Mouse (Mus musculus): ENCODE measurements around the gene Cpne6.

Gene Cpne6

DNA sequence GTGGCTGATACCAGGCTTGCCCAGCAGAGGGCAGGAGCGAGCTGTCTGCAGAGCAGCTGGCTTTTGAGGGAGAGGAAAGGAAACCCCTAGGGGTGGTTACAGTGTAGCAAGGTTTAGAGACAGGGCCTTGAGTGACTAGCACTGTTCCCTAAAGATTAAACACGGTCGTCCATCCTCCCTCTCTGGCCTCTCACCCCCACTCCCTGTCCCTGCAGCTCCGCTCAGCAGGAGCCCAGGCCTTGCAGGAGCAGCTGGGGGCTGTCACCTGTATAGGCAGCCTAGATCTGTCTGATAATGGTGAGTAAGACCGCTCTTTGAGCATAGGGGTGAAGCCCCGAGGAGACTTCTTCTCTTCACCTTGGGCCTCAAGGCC, 12.8 kb upstream of the Cpne6 start:
- peak; percentile 86 for DNase-seq (ENCODE audit: low spot score)

DNA sequence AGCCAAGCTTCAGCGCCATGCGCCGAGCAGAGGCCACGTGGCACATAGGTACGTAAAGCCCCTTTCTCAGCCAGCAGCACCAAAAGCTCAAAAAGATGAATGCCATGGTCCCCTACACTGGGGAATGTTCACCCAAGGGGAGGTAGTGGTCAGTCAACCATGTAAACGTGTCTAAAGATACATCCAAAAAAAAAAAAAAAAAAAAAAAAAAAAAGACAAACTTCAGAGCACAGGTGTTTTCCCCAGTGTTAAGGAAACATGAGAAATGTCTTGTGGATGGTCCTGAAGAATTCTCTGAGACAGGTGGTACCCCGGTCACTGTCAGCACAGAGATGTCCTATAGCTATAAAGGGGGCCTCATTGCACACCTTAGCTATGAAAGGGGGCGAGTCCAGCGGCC, 4.6 kb upstream of the Cpne6 start:
- DNase-seq (ENCODE audit: low spot score): no peak

DNA sequence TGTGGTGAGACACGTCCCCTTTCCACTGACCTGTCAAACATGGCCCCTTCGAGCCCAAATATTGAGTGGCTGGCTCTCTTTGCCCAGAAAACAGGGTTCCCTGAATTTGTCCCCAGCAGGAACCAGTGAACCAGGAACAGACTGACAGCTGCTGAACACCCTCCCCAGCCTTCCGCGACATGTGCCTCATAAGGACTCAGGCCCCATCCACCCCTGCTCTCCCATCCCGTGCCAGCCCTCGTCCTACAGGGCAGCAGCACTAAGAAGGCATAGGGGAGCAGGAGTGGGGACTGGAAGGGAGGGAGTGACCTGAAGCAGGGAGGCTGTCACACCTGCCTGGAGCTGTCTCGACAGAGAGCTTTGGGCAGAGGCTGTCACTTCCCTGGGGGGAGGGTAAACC, 2.4 kb upstream of the Cpne6 start:
- DNase-seq (ENCODE audit: low spot score): no peak

DNA sequence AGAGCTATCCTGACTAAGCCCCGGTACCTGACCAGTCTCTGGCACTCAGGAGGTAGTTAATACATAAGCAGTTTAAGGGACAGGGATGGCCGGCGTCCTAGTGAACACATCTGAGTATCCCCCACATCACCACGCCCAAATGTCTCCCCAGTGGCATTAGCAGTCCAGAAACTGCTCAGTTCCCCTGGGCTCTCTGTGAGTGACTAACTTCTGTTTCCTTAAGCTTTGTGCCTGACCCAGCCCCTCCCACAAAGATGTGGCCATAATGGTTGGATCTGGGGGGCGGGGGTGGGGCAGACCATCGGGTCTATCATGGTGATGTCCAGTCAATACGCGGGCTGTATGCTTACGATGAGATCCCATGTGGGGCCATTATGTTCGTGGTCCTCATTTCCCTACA, 705 bp upstream of the Cpne6 start:
- no peak for DNase-seq (ENCODE audit: low spot score)

DNA sequence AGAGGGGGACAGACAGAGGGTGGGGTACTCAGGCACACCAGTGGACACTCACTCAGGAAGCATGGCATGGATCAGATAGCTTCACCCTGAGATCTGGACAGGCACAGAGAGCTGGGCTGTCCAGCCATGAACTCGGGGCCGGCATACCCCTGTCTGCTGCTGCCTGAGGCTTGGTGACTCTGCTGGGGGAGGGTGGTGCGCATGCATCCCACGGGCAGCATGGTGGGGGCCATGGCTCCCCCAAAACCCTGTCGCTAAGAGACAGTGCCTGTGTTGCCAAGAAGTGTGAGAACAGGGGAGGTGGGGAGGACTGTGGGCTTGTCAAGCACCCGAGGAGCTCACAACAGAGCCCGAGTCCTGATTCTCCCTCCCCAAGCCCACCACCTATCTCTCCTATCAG, 792 bp downstream of the Cpne6 start:
- no peak for DNase-seq (ENCODE audit: low spot score)

DNA sequence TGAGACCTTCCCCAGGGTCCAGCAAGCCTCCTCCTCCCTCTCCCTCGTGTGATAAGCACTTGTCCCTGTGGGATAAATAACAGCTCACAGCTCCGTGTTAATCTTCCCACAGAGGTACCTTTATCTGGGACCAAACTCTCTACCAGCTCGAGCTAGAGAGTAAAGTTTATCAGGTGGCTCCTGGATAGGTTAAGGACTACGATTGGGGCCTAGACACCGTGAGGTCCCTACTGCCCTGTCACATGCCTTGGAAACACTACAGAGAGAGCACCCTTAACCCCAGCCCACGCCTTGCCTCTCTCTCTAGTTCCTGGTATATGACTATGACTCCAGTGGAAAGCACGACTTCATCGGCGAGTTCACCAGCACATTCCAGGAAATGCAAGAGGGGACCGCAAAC, 3.7 kb downstream of the Cpne6 start:
- no peak for DNase-seq (ENCODE audit: low spot score)

DNA sequence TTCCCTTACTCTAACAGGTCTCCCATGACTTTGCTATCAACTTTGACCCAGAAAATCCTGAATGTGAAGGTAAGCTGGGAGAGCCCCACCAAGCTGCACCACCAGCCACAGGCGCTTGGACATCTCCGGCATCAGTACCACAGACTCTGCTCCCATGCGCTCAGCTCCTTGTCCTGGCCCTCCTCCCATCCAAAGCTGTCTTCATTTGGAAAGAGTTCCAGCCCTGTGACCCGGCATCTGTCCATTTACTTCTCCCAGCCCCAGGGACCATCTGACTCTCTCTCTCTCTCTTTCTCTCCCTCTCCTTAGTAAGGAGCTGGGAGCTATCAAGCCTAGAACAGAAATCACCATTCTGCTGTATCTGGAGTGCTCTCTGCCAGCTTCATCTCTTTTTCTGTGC, 5.6 kb downstream of the Cpne6 start:
- DNase-seq (ENCODE audit: low spot score): no peak

DNA sequence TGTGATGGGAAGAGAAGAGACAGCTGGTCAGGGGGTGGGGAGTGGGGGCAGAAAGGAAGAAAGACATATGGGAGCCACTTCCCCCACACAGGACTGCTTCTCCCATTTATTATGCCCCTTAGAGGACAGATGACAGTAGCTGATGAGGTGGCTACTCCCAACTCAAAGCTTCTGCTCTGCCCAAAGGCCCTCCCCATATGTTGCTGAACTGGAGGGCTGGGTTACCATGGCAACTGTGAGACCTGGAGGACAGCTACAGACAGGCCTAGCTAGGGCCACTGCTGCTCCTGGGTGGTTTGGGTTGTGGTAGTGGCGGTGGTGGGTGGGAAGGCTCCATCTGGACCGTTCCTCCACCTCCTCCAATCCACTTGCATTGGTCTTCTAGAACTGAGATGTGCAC, 8.7 kb downstream of the Cpne6 start:
- DNase-seq (ENCODE audit: low spot score): no peak

DNA sequence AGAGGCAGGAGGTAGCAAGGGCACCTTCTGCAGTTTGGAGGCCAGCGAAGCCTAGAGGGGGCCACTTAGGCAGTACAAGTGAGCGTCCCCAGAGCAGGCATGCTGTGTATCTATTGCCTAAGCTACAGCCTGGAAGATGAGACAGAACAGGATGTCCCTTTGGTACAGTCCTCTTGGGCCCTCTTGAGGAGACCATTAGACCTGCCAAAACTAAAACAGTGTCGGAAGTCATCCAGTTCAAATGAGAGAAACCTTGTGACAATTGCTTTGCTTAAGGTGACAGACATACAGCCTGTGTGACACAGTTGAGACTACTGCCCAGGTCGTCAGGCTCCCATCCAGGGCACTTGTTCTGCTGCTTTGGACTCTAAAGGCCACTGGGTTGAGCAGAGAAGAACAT, 9.4 kb downstream of the Cpne6 start:
- no peak for DNase-seq (ENCODE audit: low spot score)

DNA sequence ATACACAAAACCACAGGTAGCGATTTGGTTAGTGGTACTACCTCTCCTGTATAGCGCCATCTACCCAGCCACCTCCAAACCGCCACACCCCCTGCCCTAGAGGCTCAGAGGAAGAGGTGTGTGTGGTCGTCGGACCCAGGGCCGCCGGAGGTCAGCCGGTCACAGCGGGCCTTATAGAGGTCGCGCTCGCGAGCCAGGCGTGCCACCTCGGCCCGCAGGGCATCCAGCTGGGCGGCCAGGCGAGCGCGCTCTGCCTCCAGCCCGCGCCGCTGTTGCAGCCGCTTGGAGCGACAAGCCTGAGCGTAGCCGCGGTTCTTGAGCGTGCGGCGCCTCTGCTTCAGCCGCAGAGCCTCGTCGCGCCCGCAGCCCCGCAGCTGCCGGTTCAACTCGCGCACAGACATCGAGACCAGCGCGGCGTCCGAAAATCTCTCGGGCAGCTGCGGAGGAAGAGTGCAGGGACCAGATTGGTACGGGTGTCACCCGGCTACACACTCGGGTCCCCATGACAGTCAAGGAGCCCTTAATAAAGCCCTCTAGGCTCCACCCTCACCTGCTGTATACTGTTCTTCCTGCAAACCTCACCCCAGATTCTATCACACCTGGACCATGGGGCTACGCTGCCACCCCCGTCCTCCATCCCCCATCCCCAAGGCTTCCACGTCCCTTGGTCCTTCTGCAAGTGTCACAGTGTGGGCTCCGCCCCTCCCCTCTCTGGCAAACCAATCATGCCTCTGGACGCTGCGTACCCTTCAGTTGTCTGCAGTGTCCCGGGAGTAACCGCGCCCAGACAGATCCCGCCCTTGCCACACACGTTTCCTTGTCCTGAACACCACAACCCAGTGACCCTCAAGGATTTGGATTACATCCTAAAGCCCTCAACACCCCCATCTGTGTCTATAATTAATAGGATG, 10.5 kb downstream of the Cpne6 start:
- DNase-seq (ENCODE audit: low spot score): no peak

DNA sequence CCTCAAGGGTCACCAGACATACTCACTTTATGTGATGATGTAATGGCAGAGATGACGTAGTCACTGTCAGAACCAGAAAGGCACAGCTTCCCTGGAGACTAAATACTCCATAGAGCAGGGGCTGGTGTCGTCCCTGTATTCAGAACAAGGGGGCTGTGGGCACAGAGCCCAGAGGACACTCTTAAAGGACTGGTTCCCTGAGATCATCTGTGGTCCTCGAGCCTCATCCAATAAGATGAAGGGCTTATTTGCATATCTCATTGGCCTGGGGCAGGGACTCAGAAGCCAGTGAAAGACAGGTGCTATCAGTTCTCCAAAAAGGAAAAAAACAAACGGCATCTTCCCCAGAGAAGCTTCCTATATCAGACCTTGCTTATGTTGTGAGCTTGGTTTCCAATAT, 13.8 kb downstream of the Cpne6 start:
- DNase-seq (ENCODE audit: low spot score): no peak

DNA sequence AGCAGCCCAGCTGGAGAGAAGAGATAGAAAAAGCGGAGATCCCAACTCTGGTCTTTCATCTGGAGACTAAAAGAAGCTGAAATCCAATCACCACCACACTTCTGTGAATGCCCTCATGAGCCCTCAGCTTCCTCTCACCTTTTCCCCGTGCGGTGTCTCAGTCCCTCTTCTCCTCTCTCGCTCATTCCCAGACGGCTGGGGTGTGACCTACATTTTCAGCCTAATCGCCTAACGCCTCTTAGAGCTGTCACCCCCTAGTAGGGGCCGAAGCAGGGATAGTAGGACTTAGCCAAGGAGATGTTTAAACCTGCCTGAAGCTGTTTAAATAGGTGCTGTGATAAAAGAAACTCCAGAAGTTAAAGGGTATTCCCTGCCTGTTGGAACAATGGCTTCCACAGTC, 14.5 kb downstream of the Cpne6 start, which contains the start of gene Nrl:
Nrl (minus strand) TSS at position 197 of the 400 bp plus-strand sequence.
- DNase-seq (ENCODE audit: low spot score): no peak

DNA sequence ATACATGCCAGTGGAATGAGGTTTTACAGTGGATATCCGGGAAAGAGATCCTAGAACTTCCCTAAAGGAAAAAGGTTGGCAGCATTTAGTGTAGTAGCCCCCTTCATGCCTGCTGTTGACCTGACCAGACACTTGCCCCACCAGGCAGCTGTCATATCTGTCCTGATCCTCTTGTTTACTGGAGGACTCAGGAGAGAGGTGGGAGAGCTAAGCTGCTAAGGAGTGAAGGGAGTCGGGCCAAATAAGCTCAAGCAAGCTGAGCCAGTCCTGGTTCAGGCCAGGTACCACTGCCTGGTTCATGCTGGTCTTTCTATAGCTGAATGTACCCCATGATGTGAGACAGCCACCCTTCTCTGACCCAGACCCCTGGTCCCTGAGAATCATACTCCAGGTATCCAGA, 16.4 kb downstream of the Cpne6 start:
- DNase-seq (ENCODE audit: low spot score): no peak

DNA sequence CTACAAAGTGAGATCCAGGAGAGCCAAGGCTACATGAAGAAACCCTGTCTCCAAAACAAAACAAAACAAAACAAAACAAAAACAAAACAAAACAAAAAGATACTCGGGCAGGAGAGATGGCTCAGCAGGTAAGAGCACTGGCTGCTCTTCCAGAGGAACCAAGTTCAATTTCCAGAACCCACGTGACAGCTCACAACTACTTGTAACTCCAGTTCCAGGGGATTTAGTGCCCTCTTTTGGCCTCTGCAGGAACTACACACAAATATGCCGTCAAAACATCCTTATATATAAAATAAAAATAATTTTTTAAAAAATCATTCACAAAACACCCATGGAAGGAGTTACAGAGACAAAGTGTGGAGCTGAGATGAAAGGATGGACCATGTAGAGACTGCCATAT, 17.7 kb downstream of the Cpne6 start:
- no peak for DNase-seq (ENCODE audit: low spot score)

DNA sequence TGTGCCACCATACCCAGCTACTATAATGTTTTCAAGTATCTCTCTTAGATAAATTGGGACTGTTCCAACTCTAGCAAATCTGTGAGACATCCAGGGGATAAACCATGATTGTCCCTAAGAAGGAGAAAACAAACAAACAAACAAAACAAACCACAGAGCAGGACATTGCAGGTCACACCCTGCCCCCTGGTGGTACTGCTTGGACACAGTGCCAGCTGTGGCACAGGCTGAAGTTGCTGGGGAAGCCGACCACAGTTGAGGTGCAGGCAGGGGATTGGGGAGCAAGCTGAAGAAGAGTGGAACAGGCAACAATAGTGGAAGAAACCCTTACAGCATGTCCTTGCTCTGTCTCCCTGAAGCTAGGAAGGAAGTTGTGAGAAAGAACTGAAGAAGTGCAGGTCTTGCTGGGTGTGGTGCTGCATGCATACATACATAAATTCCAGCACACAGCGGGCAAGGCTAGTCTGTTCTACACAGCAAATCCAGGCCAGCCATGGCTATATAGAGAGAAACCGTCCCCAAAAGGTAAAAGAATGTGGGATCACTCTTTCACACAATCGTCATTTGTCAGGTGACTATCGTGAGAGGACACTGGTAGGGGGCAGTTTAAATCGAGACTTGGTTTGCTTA, 26.0 kb downstream of the Cpne6 start:
- DNase-seq (ENCODE audit: low spot score): no peak

DNA sequence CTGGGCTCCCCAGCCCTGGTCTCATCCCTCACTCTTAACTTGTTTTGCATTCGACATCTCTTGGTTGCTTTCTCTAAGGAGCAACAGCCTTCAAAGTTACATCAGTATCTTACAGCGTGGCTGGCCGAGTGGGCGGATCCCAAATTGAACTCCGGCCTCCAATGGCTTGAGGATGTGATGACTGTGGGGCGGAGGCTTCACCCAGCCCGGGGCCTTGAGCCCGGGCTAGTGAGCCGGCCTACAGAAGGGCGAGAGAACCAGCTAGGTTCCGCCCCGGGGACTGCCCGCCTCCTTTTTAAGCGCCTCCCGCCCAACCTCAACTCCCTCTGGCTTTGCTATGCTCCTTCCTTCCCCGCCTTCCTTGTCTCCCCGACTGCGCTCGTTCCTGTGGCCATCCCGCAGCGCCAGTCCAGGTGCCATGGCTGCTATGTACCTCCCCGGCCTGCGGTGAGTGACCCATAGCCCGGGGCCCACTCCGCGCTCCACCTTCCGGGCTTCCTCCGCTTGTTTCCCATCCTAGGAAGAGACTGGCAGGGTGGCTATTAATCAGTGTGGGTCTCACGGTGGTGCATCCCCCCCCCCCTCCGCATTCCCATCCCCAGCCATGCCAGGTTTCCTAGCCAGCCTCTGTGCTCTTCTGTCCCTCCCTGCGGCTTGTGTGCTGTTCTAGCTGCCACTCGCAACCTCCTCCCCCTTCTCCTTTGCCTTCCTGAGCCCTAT, 30.0 kb downstream of the Cpne6 start, which contains the start of gene Pck2:
Pck2 (plus strand) TSS at position 200 of the 720 bp plus-strand sequence.
- peak; percentile 59 for DNase-seq (ENCODE audit: low spot score)

DNA sequence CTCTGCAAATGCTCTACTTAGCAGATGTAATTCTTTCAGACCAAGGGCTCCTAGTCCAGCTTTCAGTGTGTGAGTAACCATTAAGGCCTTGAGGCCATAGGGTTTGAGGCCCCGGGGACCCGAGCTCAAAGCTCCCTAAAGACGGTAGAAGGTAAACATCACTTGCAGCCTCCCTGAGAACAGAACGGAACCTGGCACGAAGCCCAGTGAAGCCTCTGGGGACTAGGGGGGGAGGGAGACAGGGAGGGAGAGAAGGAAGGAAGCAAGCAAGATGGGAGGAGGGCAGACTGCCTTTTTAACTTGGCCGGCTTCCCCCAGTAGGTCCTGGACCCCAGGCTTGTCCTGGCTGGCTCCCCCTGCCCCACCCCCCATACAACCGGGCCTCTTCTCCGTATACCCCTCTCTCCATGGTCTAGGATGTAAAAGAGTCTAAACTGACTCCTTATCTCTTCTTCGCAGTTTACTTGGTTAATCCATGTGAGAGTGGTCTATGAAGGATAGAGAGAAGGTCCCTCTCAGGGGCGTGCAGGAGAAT, 30.6 kb downstream of the Cpne6 start:
- DNase-seq (ENCODE audit: low spot score): peak; percentile 75

DNA sequence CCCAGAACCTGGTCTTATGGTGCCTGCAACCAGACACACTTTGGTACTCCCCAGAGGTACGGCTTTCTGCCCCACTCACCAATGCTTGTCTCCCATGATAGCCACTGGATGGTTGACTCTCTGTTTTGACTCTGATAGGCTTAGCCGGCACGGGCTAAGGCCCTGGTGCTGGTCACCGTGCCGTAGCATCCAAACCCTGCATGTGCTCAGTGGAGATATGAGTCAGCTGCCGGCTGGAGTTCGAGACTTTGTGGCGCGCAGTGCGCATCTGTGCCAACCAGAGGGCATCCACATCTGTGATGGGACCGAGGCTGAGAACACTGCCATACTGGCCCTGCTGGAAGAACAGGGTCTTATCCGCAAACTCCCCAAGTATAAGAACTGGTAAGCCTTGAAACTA, 32.0 kb downstream of the Cpne6 start:
- no peak for DNase-seq (ENCODE audit: low spot score)

DNA sequence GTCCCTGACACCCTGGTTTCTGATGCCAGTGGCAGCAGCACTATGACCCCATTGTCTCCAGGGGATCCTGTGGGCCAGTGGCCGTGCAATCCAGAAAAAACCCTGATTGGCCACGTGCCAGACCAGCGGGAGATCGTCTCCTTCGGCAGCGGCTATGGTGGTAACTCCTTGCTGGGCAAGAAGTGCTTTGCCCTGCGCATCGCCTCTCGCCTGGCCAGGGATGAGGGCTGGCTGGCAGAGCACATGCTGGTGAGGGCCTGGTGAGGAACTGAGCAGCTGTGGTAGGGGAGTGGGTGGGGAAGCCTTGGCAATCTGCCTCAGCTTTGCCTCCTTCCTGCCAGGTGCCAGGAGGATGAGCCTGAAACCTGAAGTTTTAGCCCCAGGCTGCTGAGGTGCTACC, 34.1 kb downstream of the Cpne6 start:
- no peak for DNase-seq (ENCODE audit: low spot score)

DNA sequence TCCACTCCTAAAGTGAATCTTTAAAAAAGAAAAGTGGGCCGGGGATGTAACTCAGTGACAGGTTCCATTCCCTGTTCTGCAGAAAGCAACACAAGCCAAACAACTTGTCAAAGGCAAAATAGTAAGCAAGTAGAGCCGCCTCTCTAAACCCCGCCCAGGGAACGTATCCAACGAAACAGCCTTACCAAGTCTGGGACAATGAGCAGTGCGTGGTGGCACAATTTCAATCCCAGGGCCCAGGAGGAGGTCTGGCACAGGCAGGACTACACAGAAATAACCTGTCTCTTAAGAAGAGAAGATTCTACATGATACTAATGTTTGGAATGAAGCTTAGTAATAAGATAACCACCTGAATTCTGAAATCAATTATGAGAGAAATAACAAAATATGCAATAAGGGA, 39.9 kb downstream of the Cpne6 start:
- no peak for DNase-seq (ENCODE audit: low spot score)

DNA sequence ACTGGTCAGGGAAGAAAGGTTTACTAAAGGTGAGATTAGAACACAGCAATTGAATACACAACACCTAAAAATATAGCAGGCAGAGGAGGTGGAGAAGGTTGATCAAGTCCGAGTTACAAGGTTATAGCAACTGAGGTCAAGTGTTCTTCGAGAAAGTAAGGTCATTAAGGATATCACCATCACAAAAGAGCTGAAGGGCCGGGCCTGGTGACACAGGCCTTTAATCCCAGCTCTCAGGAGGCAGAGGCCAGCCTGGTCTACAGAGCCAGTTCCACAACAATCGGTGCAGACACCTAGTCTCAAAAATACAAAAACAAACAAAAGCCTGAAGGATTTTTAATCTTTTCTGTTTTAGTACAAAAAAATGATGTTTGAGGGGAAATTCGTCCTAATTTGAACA, 41.1 kb downstream of the Cpne6 start:
- DNase-seq (ENCODE audit: low spot score): no peak

DNA sequence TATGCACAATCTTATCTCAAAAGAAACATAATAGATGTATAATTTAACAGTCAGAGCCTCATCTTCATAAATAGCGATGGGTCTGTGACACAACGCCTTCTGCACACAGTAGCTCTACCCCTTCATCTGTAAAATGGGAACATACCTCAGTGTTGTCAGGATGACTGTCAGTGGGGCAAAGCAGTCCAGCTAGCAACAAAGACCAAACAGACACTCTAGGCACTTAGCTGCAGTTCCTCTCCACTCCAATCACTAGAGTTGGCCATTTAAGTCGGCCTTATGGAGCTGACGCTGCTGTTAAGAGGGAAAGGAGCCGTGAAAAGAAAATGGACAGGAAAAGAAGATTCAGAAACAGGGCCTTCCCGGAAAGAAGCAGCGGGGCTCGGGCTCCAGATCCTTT, 41.5 kb downstream of the Cpne6 start:
- DNase-seq (ENCODE audit: low spot score): no peak

DNA sequence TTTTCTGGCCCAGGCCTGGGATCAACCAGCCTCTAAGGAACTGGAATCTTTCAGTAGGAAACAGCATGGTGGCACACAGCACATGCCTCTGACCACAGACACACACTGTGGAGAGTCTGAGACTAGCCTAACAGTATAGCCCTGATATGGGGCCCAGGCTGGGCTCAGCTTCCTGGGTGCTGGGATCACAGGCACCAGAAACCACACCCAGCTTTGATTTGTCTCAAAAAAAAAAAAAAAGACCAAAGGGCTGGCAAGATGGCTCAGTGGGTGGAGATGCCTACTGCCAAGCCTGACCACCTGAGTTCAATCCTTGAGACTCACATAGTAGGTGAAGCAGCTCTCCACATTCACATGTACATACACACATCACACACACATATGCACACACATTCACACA, 44.4 kb downstream of the Cpne6 start:
- no peak for DNase-seq (ENCODE audit: low spot score)

Data from ovary, postnatal 10 days (tissue).